Mouse (Mus musculus): Measurements from ENCODE around the gene Mmp11.
A peak's percentile ranks its signal among the peaks of the same experiment; 100 is the strongest.

DNA sequence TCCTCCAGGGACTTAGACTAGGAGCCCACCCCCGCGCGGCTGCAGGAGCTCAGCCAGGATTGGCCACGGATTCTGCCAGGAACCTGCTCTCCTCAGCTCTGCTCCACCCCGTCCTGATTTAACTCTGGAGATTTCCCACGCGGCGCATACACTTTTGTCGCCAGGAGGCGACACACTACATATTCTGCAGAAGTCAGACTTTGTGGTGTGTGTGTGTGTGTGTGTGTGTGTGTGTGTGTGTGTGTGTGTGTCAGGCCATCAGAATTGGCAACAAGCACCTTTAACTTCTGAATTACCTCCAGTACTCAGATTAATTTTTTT is 53.1 kb downstream of the Mmp11 start:
- TF ChIP-seq POLR2A (IDR thresholded peaks at IDR 0.05; ENCODE audit: low read depth, low read length) (no peak), CTCF (IDR thresholded peaks at IDR 0.05; ENCODE audit: extremely low read depth, insufficient read length, insufficient replicate concordance, low read depth, low read length) (peak; percentile 53; the same call in 1 of the 2 replicates)

Data from small intestine, adult 2 months (tissue).